Mouse (Mus musculus): ENCODE results near the gene Sdk1. TPM values are rescaled to one million over a fixed set of nuclear protein-coding genes. Genes with fewer than 3 reads are reported as not detected.

Sdk1 gene
- total RNA-seq, 2 experiments from 2014 or later: 9.9 to 10.6 TPM

DNA sequence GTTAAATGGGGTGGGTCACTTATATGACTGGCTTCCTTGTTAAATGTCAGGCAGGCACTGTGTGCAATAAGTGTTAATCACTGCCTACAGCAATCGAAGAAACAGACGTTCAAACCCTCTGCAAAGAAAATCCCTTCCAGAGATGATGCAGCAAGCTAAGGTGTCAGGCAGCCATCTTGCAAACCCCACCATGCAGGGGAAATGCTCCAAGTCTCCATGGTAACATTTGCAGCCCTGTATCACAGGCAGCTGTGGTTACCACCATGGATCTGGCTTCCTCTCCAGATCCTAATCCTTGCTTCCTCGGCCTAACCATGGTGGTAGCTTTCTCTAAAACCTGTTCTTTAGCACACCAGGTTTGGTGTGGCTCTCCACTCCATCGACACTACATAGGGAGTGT, 507.5 kb downstream of the Sdk1 start:
- no peak for DNase-seq (ENCODE audit: low spot score in 2 of 2)

DNA sequence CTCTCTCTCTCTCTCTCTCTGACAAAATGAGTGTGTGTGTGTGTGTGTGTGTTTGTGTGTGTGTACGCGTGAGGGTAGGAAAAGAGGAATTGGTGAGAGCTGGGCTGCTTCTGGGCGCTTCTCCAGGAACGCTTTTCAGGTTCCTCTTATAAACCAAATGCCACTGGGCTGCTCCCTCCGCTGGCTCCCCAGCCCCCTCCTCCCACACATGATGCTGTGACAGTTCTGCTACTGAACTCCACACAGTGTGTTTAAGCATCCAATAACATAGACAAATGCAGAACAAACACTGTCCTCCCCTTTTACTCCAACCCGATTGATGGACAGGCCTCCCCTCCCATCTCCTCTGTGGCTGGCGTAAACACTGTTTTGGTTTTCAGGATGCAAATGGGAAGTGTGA, 513.0 kb downstream of the Sdk1 start:
- DNase-seq (ENCODE audit: low spot score in 2 of 2): peak; percentile 20 to 63

DNA sequence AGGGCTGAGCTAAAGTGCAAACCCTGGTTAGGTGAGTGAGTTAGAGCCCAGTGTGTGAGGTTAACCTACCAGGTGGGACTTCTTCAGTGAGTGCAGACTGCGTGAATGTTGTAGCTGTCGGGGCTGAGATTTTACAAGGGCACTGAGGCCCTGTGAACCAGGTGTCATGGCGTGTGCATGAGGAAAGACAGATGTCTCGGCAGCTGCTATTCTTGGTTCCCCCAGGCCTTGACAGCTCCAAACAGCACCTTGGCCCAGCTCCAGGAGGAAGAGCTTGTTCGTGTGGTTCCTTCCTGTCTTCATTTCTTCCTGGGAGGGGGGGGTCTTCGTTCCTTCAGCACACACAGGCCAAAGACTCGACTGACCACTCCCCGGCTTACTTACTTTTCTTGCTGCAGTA, 517.6 kb downstream of the Sdk1 start:
- peak in 1 of 2 experiments; percentile 21 for DNase-seq (ENCODE audit: low spot score in 2 of 2)

DNA sequence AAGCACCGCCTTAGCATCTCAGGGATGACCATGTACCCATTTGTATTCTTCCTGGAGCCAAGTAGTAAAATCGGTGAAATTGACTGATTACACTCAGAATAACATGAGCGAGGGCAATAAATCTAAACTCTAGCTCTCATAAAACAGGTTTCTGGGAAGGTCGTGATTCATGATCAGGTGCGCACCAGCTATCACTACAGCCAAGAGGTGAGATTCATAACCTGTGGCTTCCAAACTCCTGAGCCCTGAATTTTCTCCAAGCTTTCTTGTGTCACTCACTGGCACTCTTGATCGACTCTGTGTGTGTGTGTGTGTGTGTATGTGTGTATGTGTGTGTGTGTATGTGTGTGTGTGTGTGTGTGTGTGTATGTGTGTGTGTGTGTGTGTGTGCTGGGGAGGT, 522.8 kb downstream of the Sdk1 start:
- DNase-seq (ENCODE audit: low spot score in 2 of 2): no peak

DNA sequence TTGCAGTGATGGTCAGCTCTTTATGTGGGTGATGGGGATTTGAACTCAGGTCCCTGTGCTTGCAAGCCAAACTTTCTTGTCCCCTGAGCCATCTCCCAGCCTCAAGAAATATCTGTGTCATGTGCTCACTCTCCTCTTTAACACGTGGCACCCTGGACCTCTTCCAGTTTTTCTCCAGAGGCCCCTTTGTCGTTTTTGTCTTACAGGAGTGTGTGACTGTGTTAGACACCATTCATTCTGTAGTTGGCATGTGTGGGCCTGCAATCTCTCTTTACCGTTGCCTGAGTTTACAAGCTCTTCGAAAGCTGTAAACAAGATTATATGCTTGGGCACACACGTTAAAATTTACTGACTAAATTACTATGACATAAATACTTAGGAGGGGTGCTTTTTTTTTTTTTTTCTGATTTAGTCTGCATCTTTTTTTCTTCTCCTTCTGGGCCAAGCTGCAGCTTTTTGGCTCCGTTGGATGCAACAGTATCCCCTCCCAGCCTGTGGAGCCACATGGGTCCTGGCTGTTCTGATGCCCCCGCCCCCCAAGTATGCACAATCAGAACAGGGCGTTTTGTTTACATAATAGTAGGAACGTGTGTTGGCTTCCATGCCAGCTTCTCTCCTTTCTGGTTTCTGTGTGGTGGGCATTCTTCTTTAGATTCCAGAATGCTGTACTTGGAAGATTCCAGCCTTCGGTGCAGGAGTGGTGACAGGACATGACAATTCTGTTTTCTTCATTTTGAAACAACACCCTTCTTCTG, 527.6 kb downstream of the Sdk1 start:
- DNase-seq (ENCODE audit: low spot score in 2 of 2): no peak

DNA sequence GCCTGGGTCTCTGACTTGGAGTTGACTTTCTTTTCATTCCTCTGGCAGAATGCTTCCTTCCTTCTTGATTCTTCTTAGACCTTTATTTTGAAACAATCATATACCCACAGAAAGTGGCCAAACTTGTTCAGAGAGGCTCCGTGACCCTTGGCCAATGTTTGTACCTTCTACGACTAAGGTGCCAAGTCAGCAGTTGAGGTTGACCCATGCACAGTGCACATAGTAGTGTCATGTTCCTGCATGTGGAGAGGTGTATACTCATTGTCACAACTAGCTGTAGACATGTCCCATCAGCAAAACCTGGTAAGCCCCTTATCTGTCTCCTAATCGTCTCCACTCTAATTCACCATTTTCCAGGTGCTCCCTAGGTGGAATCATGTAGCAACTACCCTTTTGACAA, 530.2 kb downstream of the Sdk1 start:
- no peak for DNase-seq (ENCODE audit: low spot score in 2 of 2)

DNA sequence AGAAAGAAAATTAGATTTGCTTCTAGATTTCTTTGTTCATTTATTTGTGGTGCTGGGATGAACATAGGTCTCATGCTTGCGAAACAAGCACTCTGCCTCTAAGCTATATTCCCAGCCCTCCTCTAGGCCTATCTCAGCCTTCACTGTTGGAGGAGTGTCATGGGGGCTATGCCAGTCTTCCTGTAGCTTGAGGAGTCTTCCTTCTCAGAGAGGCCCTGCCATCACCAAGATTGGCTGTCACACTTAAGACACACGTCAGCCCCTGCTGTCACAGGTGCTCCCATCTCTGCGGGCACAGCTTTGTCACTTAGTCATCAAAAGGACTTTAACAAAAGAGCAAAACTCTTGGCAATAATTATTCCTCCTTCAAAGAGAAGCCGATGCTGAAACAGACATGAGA, 536.9 kb downstream of the Sdk1 start:
- DNase-seq (ENCODE audit: low spot score in 2 of 2): no peak

DNA sequence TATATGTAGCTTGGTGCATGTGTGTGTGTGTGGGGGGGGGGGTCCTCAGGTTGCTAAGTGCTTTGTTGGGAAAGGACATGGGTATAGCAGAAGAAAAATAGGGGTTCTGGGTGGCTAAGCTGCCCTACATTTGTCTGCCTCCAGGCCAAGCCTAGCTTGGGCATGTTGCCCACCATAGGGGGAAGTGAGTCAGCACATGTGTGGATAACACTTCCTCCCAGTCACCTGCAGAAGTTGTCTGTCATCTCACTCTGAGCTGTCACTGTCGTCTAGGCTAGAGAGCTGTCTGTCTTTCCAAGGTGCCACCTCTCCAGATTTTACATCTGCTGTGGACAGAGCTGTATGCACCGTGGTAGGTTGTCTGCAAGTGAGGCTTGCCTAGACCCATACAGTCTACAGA, 539.9 kb downstream of the Sdk1 start:
- peak in 1 of 2 experiments; percentile 8 for DNase-seq (ENCODE audit: low spot score in 2 of 2)

DNA sequence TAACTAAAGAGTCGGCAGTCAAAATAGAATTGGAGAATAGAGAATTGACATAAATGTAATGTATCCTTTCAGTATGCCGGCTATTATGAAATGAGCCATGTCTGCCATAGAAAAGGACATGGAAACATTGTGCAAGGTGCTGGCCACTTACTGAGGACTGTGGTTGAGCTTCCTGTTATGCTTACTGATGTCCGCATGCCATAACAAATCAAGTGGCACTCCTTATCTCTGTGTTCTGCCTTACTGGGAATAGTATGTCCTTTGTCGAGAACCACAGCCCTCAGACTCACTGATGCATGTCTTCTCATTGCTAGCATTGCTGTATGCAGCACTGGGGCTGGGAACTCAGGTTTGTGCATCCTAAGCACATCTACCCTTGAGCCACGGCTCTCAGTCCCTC, 541.0 kb downstream of the Sdk1 start:
- DNase-seq (ENCODE audit: low spot score in 2 of 2): no peak

DNA sequence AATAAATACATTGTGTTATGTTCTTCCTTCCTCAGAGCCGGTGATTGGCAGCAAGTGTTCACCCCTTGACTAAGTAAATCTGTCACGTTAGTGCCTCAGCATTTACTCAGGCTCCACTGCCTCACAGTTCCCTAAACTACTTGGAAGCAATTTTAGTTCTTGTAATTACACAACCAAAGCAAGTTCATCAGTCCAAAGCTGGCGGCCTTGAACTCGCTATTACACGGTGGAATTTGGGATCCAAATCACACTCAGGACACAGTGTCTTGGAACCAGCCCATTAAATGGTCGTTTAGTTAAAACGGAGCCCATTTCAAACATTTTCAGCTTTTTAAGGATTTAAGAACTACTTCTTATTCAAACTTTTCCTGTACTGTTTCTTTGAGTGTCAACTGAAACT, 542.2 kb downstream of the Sdk1 start:
- DNase-seq (ENCODE audit: low spot score in 2 of 2): no peak

DNA sequence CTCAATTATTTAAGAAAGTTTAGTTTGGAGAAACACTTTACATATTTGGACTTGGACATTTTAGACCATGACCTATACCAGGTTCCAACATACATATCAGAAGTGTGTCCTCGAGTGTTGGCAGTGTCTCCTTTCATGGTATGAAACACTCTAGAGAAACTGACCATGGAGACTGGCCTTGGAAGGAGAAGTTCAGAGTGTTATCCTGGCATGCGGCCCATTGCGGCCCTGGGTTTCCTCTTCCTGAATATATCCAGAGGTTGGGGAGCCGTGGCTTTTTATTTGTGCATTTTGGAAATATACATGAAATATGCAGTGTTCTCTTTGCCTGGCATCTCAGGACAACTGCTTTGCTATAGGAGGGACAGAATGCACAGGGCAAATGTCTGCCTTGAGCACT, 552.6 kb downstream of the Sdk1 start:
- peak in 1 of 2 experiments; percentile 5 for DNase-seq (ENCODE audit: low spot score in 2 of 2)

DNA sequence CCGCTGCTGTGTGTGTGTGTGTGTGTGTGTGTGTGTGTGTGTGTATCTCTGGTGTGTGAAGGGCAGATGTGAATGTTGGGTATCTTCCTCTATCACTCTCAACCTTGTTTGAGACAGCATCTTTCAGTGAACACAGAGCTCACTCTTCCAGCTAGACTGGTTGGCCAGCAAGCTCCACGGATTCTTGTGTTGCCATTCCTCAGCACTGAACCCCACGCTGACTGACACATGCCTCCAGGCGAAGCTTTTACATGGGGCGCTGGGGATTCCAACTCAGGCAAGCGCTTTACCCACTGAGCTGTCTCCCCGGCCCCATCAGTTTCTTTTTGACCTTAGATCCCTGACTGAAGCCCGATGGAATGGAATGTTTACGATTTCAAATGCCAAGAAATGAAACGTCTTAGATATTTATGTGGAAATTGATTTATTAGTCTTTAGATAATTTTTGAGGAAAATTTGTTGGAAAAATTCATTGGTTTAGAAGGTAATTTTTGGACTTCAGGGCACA, 582.6 kb downstream of the Sdk1 start:
- no peak for DNase-seq (ENCODE audit: low spot score in 2 of 2)

DNA sequence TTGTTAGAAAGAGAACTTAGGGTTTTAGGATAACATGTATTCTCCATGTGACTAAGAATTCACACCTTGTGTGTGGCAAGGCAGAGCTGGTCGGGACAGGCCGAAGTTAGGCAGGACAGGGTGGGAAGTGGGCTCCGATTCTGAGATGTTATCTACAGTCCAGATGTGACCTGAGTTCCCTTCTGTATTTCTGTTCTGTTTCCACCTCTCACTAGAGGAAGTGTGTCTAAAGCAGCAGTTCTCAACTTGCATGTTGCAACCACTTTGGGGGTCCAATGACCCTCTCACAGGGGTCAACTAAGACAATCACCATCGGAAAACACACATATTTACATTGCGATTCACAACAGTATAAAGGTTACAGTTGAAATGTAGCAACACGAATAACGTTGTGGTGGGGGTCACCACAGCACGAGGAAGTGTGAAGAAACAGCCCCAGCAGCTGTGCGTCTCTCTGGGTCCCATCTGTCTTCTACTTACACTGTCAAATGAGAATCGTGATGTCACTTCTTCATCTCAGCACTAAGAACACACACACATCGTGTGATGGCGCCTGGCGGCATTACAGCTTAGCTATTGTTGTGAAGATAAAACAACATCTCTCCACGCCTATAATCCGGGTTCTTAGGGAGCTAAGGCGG, 583.6 kb downstream of the Sdk1 start:
- no peak for DNase-seq (ENCODE audit: low spot score in 2 of 2)

DNA sequence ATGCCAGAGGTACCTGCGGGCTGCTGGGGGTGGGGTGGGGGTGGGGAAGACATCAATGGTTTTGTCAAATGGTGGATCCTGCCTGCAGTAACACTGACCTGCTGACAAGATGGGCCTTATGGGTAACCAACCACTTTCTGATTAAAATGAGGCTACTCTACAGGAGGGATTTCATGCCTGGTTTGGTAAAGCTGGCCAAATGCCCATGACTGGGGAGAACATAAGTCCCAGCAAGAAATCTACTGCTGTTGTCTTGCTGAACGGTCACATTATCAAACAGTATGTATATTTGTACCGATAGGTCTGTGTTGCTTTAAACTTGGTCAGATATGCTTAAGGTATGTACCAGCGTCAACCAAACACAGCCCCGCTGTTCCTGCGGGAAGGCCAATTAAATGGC, 594.3 kb downstream of the Sdk1 start:
- DNase-seq (ENCODE audit: low spot score in 2 of 2): no peak

DNA sequence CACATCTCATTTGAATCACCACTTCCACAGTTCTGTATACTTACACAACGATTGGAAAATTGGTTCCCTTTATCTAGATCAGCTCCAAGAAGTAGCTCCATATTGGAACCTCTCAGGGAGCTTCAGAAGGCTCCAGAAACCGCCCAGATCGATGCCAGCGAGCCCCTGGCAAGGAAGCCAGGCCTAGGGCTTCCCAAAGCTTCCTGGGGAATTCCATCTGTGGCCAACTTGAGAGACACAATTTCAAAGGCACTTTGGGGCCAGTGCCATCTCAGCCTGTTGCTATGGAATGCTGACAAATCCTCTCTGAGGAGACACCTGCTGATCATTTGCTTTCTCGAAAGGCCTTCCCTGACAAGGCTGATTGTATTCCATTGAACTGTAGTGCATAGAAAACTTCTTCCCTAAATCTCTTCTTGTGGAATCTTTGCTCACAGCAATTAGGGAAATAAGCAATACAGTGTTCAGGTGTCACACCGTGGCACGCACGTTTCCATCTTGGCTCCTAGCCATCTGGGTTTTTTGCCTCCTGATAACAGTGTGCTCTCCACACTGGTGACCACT, 595.7 kb downstream of the Sdk1 start:
- DNase-seq (ENCODE audit: low spot score in 2 of 2): peak; percentile 23 to 32

DNA sequence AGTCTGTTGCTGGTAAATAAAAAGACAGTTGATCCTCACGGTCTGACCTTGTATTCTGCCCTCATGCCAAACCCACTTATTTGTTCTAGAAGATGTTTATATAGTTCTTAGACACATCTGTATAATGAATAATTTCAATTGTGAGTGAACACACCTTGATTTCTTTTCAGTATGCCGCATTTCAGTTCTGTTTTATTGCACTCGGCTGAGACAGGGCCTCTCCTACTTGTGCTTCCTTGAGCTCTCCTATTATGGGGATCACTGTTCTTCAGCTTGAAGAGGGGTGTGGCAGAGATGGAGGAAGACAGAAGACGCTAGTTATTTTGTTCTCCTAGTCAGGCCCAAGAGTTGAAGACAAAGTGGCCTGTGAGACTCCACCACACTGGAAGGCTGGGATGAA, 603.4 kb downstream of the Sdk1 start:
- DNase-seq (ENCODE audit: low spot score in 2 of 2): no peak

DNA sequence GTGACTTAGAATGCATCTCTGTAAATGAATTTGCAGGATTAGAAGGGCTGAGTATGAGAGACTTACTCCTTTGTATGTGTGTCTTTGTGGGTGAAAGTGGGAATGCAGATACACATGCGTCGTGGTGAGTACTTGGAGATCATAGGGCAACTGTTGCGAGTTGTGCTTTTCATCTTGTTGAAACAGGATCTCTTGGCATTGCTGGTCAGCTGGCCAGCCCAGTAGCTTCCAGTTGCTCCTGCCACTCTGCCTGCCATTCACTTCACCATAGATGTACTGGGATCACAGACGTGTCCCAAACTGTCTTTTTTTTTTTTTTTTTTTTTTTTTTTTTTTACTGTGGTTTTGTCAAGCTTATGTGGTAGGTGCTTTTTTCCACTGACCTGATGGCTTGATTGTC, 606.4 kb downstream of the Sdk1 start:
- no peak for DNase-seq (ENCODE audit: low spot score in 2 of 2)

DNA sequence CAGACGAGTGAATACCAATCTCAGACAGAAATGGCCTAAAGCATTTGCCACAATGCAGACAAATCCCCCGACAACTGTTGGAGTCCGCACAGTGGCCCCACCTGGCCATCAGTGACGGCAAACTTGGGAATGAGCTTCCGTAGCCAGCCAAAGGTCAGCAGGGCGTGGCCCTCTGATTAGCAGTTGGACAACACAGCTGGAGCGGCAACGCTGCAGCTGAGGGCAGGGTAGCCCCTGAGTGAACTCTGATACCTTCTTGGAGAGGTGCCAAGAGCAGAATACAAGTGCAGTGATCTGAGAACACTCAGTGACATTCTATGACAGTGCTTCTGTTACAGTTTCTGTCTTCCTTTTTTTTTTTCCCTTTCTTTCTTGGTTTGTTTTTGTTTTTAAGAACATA, 610.9 kb downstream of the Sdk1 start:
- no peak for DNase-seq (ENCODE audit: low spot score in 2 of 2)

DNA sequence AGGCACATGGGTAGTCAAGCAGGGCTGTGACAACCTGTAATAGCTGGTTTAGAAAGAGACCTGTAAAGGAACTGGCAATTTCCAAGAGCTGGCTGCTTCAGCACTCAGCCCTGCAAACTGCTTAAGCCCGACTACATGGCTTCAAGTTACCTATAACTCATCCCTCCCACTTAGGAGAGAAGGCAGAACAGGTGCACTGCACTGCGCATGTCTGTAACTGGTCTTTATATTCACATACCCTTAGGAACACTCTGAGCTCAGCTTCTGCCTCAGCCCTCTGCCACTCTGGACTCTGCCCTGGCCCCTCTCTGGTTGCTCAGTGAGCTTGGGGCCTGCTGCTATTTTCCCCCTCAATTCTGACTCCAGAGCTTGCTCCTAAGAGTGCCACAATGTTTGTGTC, 615.2 kb downstream of the Sdk1 start:
- DNase-seq (ENCODE audit: low spot score in 2 of 2): no peak

DNA sequence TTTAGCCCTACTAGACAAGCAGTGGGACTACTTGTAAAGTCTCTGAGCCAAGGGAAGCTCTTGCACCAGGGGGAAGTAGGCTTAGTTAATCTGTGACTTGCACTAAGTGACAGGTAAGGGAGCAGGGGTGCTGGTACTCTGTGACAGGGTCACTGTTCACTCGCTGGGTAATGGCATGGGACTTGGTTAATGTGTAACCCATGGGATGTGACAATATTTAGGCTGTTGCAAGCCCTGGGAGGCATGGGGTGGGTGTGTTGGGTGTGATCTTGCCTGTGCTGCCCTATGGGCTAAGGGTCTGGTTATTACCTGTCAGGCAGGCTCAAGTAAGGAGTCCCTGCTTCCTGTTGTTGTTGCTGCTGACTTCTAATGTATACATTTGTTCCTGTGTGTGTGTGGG, 616.5 kb downstream of the Sdk1 start:
- DNase-seq (ENCODE audit: low spot score in 2 of 2): no peak

DNA sequence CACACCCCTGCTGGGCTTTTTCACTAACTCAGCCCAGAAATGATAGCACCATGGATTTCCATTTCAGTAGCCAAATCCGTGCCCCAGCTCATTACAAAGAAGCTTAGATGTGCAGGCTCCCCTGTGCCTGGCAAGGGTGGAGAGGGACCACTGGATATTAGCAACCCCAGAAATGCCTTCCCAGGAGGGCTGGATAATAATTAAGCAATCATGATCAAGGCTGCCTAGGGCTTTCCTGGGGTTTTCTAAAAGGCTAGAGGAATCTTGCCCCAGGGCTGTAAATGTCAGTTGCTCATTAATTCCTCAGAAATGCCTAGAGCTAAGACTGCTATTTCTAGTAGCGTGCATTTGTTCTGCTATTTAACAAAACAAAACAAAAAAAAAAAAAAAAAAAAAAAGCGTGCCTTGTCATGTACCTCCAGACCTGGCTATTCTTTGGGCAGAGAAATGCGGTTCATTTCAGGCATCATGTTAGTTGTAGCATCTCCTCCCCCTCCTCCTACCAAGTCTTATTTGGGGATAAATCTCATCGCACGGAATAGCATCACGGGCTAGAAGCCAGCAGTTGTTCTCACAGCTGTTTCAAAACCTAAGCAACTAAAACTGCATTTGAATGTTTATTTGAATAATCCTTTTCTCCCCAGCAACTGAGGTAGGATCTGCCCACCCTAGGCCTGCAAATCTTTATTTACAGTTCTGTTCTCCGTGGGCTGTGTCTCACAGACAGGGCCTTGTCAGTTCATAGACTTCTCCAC, 617.3 kb downstream of the Sdk1 start:
- DNase-seq (ENCODE audit: low spot score in 2 of 2): no peak

DNA sequence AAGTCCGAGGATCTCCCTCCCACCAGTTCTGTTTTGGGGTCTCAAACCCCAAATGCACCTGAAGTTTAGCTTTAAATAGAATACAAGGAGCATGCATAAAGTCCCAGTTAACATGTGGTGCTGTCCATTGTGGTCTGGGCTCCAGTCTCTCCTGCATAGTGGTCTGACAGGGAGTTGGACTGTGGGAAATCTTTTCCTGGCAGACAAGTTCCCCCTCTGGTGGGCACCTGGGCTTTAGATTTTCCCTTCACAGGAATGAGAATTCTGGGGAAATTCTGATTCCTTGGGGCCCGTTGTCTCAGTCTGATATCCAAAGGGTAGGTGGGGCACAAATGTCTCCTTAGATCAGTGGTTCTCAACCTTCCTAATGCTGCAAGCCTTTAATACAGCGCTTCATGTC, 624.8 kb downstream of the Sdk1 start:
- DNase-seq (ENCODE audit: low spot score in 2 of 2): no peak
